Mouse (Mus musculus): Measurements from ENCODE around the gene Tmem231. TPM values are rescaled to one million over a fixed set of nuclear protein-coding genes. Genes with fewer than 3 reads are reported as not detected.

Tmem231 gene
- polyA plus RNA-seq, 1 experiment from 2014 or later = 15.8 TPM

- 86% methylated on average over 5 of the region's 5 CpGs for WGBS
These were observed 33.7 kb upstream of the Tmem231 start for GRCm38 (mm10) chr8:111967246-111967870.

GRCm38 (mm10) chr8:111964849-111965561 lies 31.3 kb upstream of the Tmem231 start:
- Histone ChIP-seq H3K9ac (ENCODE audit: low read depth, low read length) (no peak overlapping the region), H3K4me3 (ENCODE audit: low read depth, low read length) (no peak overlapping the region), H3K27me3 (replicated peaks; ENCODE audit: control insufficient read depth, insufficient read depth, low read length) (no peaks in the 10 kb centered on the region), H3K4me2 (ENCODE audit: low read depth, low read length) (no peak overlapping the region), H3K9me3 (ENCODE audit: control insufficient read depth, low read length) (no peaks in the 10 kb centered on the region), H3K4me1 (ENCODE audit: control insufficient read depth, insufficient read depth, low read length) (peaks cover 4% of the 10 kb centered on the region), H3K36me3 (ENCODE audit: control insufficient read depth, insufficient read depth, low read length) (0 out of 2 replicates have a peak, but pooled peaks cover 5% of the 10 kb centered on the region), H3K27ac (replicated peaks; ENCODE audit: low read depth, low read length) (peak overlapping the region; percentile 48)
- peak; percentile 11 for DNase-seq (ENCODE audit: low spot score)
- WGBS = 58% methylated on average over 7 of the region's 7 CpGs
- ATAC-seq (ENCODE audit: low read depth) = no peak

More at GRCm38 (mm10) chr8:111967246-111967870, 33.7 kb upstream of the Tmem231 start:
- no peaks in the 10 kb centered on the region for H3K9me3 ChIP-seq (ENCODE audit: control insufficient read depth, low read length)
- peaks cover 4% of the 10 kb centered on the region for H3K4me1 ChIP-seq (ENCODE audit: control insufficient read depth, insufficient read depth, low read length)
- no peaks in the 10 kb centered on the region for H3K27me3 ChIP-seq (replicated peaks; ENCODE audit: control insufficient read depth, insufficient read depth, low read length)
- peaks cover 12% of the 10 kb centered on the region; the same call in 1 of the 2 replicates for H3K36me3 ChIP-seq (ENCODE audit: control insufficient read depth, insufficient read depth, low read length)
- H3K9ac ChIP-seq (ENCODE audit: low read depth, low read length) = no peak overlapping the region
- ATAC-seq (ENCODE audit: low read depth) (no peak), DNase-seq (ENCODE audit: low spot score) (no peak)
- H3K27ac ChIP-seq (replicated peaks; ENCODE audit: low read depth, low read length) = no peak overlapping the region
- no peak overlapping the region for H3K4me2 ChIP-seq (ENCODE audit: low read depth, low read length)
- no peak overlapping the region for H3K4me3 ChIP-seq (ENCODE audit: low read depth, low read length)

- no peaks in the 10 kb centered on the region for H3K27me3 ChIP-seq (replicated peaks; ENCODE audit: control insufficient read depth, insufficient read depth, low read length)
- no peak overlapping the region for H3K9ac ChIP-seq (ENCODE audit: low read depth, low read length)
- H3K36me3 ChIP-seq (ENCODE audit: control insufficient read depth, insufficient read depth, low read length) = 0 out of 2 replicates have a peak, but pooled peaks cover 5% of the 10 kb centered on the region
- H3K4me2 ChIP-seq (ENCODE audit: low read depth, low read length) = no peak overlapping the region
- peaks cover 4% of the 10 kb centered on the region for H3K4me1 ChIP-seq (ENCODE audit: control insufficient read depth, insufficient read depth, low read length)
- H3K27ac ChIP-seq (replicated peaks; ENCODE audit: low read depth, low read length) = peak overlapping the region; percentile 48
- DNase-seq (ENCODE audit: low spot score) (no peak), ATAC-seq (ENCODE audit: low read depth) (no peak)
- H3K4me3 ChIP-seq (ENCODE audit: low read depth, low read length) = no peak overlapping the region
- H3K9me3 ChIP-seq (ENCODE audit: control insufficient read depth, low read length) = no peaks in the 10 kb centered on the region
- 47% methylated on average over 5 of the region's 5 CpGs for WGBS
These were observed 30.7 kb upstream of the Tmem231 start for GRCm38 (mm10) chr8:111964351-111964750.

GRCm38 (mm10) chr8:111963546-111963945 lies 29.9 kb upstream of the Tmem231 start:
- Histone ChIP-seq H3K27me3 (replicated peaks; ENCODE audit: control insufficient read depth, insufficient read depth, low read length) (no peaks in the 10 kb centered on the region), H3K4me3 (ENCODE audit: low read depth, low read length) (no peak overlapping the region)
- WGBS = 87% methylated on average over 4 of the region's 4 CpGs

GRCm38 (mm10) chr8:111963091-111963490 lies 29.4 kb upstream of the Tmem231 start:
- Histone ChIP-seq H3K4me2 (ENCODE audit: low read depth, low read length) (no peak overlapping the region), H3K9me3 (ENCODE audit: control insufficient read depth, low read length) (no peaks in the 10 kb centered on the region), H3K27ac (replicated peaks; ENCODE audit: low read depth, low read length) (no peak overlapping the region), H3K4me1 (ENCODE audit: control insufficient read depth, insufficient read depth, low read length) (peaks cover 4% of the 10 kb centered on the region), H3K36me3 (ENCODE audit: control insufficient read depth, insufficient read depth, low read length) (0 out of 2 replicates have a peak, but pooled peaks cover 5% of the 10 kb centered on the region), H3K27me3 (replicated peaks; ENCODE audit: control insufficient read depth, insufficient read depth, low read length) (no peaks in the 10 kb centered on the region), H3K4me3 (ENCODE audit: low read depth, low read length) (no peak overlapping the region), H3K9ac (ENCODE audit: low read depth, low read length) (no peak overlapping the region)
- DNase-seq (ENCODE audit: low spot score) (no peak), ATAC-seq (ENCODE audit: low read depth) (no peak)
- 70% methylated on average over 10 of the region's 10 CpGs for WGBS

More at GRCm38 (mm10) chr8:111963546-111963945, 29.9 kb upstream of the Tmem231 start:
- H3K9ac ChIP-seq (ENCODE audit: low read depth, low read length) = no peak overlapping the region
- no peaks in the 10 kb centered on the region for H3K9me3 ChIP-seq (ENCODE audit: control insufficient read depth, low read length)
- DNase-seq (ENCODE audit: low spot score) = no peak
- H3K4me2 ChIP-seq (ENCODE audit: low read depth, low read length) = no peak overlapping the region
- no peak overlapping the region for H3K27ac ChIP-seq (replicated peaks; ENCODE audit: low read depth, low read length)
- peaks cover 4% of the 10 kb centered on the region for H3K4me1 ChIP-seq (ENCODE audit: control insufficient read depth, insufficient read depth, low read length)
- 0 out of 2 replicates have a peak, but pooled peaks cover 5% of the 10 kb centered on the region for H3K36me3 ChIP-seq (ENCODE audit: control insufficient read depth, insufficient read depth, low read length)
- no peak for ATAC-seq (ENCODE audit: low read depth)

GRCm38 (mm10) chr8:111962589-111962988 lies 28.9 kb upstream of the Tmem231 start:
- Histone ChIP-seq H3K27ac (replicated peaks; ENCODE audit: low read depth, low read length) (no peak overlapping the region), H3K4me3 (ENCODE audit: low read depth, low read length) (no peak overlapping the region), H3K27me3 (replicated peaks; ENCODE audit: control insufficient read depth, insufficient read depth, low read length) (no peaks in the 10 kb centered on the region), H3K9ac (ENCODE audit: low read depth, low read length) (no peak overlapping the region), H3K36me3 (ENCODE audit: control insufficient read depth, insufficient read depth, low read length) (peaks cover 5% of the 10 kb centered on the region; the same call in 1 of the 2 replicates), H3K4me2 (ENCODE audit: low read depth, low read length) (no peak overlapping the region), H3K4me1 (ENCODE audit: control insufficient read depth, insufficient read depth, low read length) (peaks cover 4% of the 10 kb centered on the region), H3K9me3 (ENCODE audit: control insufficient read depth, low read length) (no peaks in the 10 kb centered on the region)
- ATAC-seq (ENCODE audit: low read depth) (no peak), DNase-seq (ENCODE audit: low spot score) (no peak)
- WGBS = 72% methylated on average over 1 of the region's 1 CpGs

GRCm38 (mm10) chr8:111961330-111961729 lies 27.6 kb upstream of the Tmem231 start:
- WGBS = 60% methylated on average over 3 of the region's 3 CpGs
- no peak overlapping the region for H3K4me3 ChIP-seq (ENCODE audit: low read depth, low read length)
- H3K4me1 ChIP-seq (ENCODE audit: control insufficient read depth, insufficient read depth, low read length) = peaks cover 4% of the 10 kb centered on the region
- H3K27ac ChIP-seq (replicated peaks; ENCODE audit: low read depth, low read length) = no peak overlapping the region
- DNase-seq (ENCODE audit: low spot score) (no peak), ATAC-seq (ENCODE audit: low read depth) (no peak)
- peaks cover 18% of the 10 kb centered on the region for H3K36me3 ChIP-seq (ENCODE audit: control insufficient read depth, insufficient read depth, low read length)
- no peak overlapping the region for H3K4me2 ChIP-seq (ENCODE audit: low read depth, low read length)
- no peaks in the 10 kb centered on the region for H3K9me3 ChIP-seq (ENCODE audit: control insufficient read depth, low read length)
- H3K27me3 ChIP-seq (replicated peaks; ENCODE audit: control insufficient read depth, insufficient read depth, low read length) = no peaks in the 10 kb centered on the region
- H3K9ac ChIP-seq (ENCODE audit: low read depth, low read length) = no peak overlapping the region

GRCm38 (mm10) chr8:111960591-111961321 lies 27.1 kb upstream of the Tmem231 start:
- H3K9me3 ChIP-seq (ENCODE audit: control insufficient read depth, low read length) = no peaks in the 10 kb centered on the region
- H3K4me3 ChIP-seq (ENCODE audit: low read depth, low read length) = no peak overlapping the region
- no peak overlapping the region for H3K27ac ChIP-seq (replicated peaks; ENCODE audit: low read depth, low read length)
- peaks cover 4% of the 10 kb centered on the region for H3K4me1 ChIP-seq (ENCODE audit: control insufficient read depth, insufficient read depth, low read length)
- WGBS = 69% methylated on average over 15 of the region's 15 CpGs
- ATAC-seq (ENCODE audit: low read depth) (no peak), DNase-seq (ENCODE audit: low spot score) (no peak)
- H3K4me2 ChIP-seq (ENCODE audit: low read depth, low read length) = no peak overlapping the region
- H3K9ac ChIP-seq (ENCODE audit: low read depth, low read length) = no peak overlapping the region
- H3K36me3 ChIP-seq (ENCODE audit: control insufficient read depth, insufficient read depth, low read length) = peaks cover 19% of the 10 kb centered on the region
- no peaks in the 10 kb centered on the region for H3K27me3 ChIP-seq (replicated peaks; ENCODE audit: control insufficient read depth, insufficient read depth, low read length)
